Mouse (Mus musculus): Measurements from ENCODE around the gene Catsperz. TPM values are rescaled to one million over a fixed set of nuclear protein-coding genes. Genes with fewer than 3 reads are reported as not detected.

Gene Catsperz
- total RNA-seq, 2 experiments from 2014 or later = 27.9 to 31.2 TPM

GRCm38 (mm10) chr19:6931002-6931401 is 5.8 kb upstream of the Catsperz start:
- intact Hi-C loops (cut with DNase I) = loop anchor here (5.0 kb wide), 2 partner anchors 96 to 429 kb away; no protein-coding TSS in a partner anchor
- DNase-seq (ENCODE audit: low spot score in 2 of 2) = no peak

- DNase-seq (ENCODE audit: low spot score in 2 of 2) = no peak
- intact Hi-C loops (cut with DNase I) = no loop called here
These were observed 2.9 kb upstream of the Catsperz start for GRCm38 (mm10) chr19:6928080-6928479.

- DNase-seq (ENCODE audit: low spot score in 2 of 2) = no peak
- intact Hi-C loops (cut with DNase I) = no loop called here
These were observed 1.5 kb upstream of the Catsperz start for GRCm38 (mm10) chr19:6926559-6927255.

- intact Hi-C loops (cut with DNase I) = no loop called here
- no peak for DNase-seq (ENCODE audit: low spot score in 2 of 2)
These were observed 590 bp upstream of the Catsperz start for GRCm38 (mm10) chr19:6925611-6926329.

GRCm38 (mm10) chr19:6924461-6925306 is 496 bp downstream of the Catsperz start:
- DNase-seq (ENCODE audit: low spot score in 2 of 2) = peak; percentile 87 to 93
- intact Hi-C loops (cut with DNase I) = no loop called here

- intact Hi-C loops (cut with DNase I) = loop anchor here (1.0 to 2.0 kb wide), 2 partner anchors 28 to 56 kb away; no protein-coding TSS in a partner anchor
These were observed 2.1 kb downstream of the Catsperz start for GRCm38 (mm10) chr19:6922901-6923735.

GRCm38 (mm10) chr19:6921647-6922567 is 3.3 kb downstream of the Catsperz start, which contains the start of gene Esrra:
Gene Esrra (minus strand): TSS chr19:6921813.
- DNase-seq (ENCODE audit: low spot score in 2 of 2) = peak; percentile 100
- intact Hi-C loops (cut with DNase I) = loop anchor here (2.0 kb wide), 1 partner anchor 57 kb away; no protein-coding TSS in a partner anchor

More at GRCm38 (mm10) chr19:6922901-6923735, 2.1 kb downstream of the Catsperz start:
- DNase-seq (ENCODE audit: low spot score in 2 of 2) = peak in 1 of 2 experiments; percentile 51

GRCm38 (mm10) chr19:6920741-6921636 is 4.2 kb downstream of the Catsperz start:
- intact Hi-C loops (cut with DNase I) = no loop called here
- peak; percentile 43 to 50 for DNase-seq (ENCODE audit: low spot score in 2 of 2)

- DNase-seq (ENCODE audit: low spot score in 2 of 2) = peak in 1 of 2 experiments; percentile 41
- intact Hi-C loops (cut with DNase I) = no loop called here
These were observed 5.1 kb downstream of the Catsperz start for GRCm38 (mm10) chr19:6919876-6920740.

GRCm38 (mm10) chr19:6919431-6919830 is 5.7 kb downstream of the Catsperz start:
- intact Hi-C loops (cut with DNase I) = no loop called here
- no peak for DNase-seq (ENCODE audit: low spot score in 2 of 2)

GRCm38 (mm10) chr19:6918321-6918720 is 6.9 kb downstream of the Catsperz start:
- DNase-seq (ENCODE audit: low spot score in 2 of 2) = no peak
- intact Hi-C loops (cut with DNase I) = no loop called here

- no peak for DNase-seq (ENCODE audit: low spot score in 2 of 2)
These were observed 8.7 kb downstream of the Catsperz start for GRCm38 (mm10) chr19:6916496-6916895.

GRCm38 (mm10) chr19:6915276-6915675 is 9.9 kb downstream of the Catsperz start:
- no peak for DNase-seq (ENCODE audit: low spot score in 2 of 2)
- intact Hi-C loops (cut with DNase I) = no loop called here

More at GRCm38 (mm10) chr19:6916496-6916895, 8.7 kb downstream of the Catsperz start:
- intact Hi-C loops (cut with DNase I) = no loop called here

- intact Hi-C loops (cut with DNase I) = no loop called here
- DNase-seq (ENCODE audit: low spot score in 2 of 2) = no peak
These were observed 10.6 kb downstream of the Catsperz start for GRCm38 (mm10) chr19:6914540-6914939.

- no peak for DNase-seq (ENCODE audit: low spot score in 2 of 2)
- intact Hi-C loops (cut with DNase I) = no loop called here
These were observed 11.2 kb downstream of the Catsperz start for GRCm38 (mm10) chr19:6913991-6914390.

GRCm38 (mm10) chr19:6913036-6913435 is 12.1 kb downstream of the Catsperz start:
- intact Hi-C loops (cut with DNase I) = no loop called here
- no peak for DNase-seq (ENCODE audit: low spot score in 2 of 2)

Data from left cerebral cortex, postnatal 25 days (tissue).